Mouse (Mus musculus) testis, adult 2 months (tissue): ENCODE results near the gene Cyp3a13. TPM values are rescaled to one million over a fixed set of nuclear protein-coding genes. Genes with fewer than 3 reads are reported as not detected.
"Not testable (repeated sequence)": the region's sequence is repeated elsewhere in the genome, so short reads cannot be mapped to it uniquely, and the experiment has no call there.

Source experiments
- H3K27ac ChIP-seq: fragments of 200-500 bp; 2 replicates; pipeline ENCODE4 v1.5.1; 2012; ENCODE audit warnings: low read depth, low read length; ENCODE audit not compliant: control insufficient read depth, insufficient read depth
- H3K27me3 ChIP-seq: fragments of 200-500 bp; 2 replicates; pipeline ENCODE4 v1.6.1; 2012; ENCODE audit warnings: mild to moderate bottlenecking, low read length, moderate library complexity; ENCODE audit not compliant: control insufficient read depth, insufficient read depth
- H3K36me3 ChIP-seq: fragments of 200-500 bp; 2 replicates; pipeline ENCODE4 v1.6.1; 2012; ENCODE audit warnings: mild to moderate bottlenecking, low read length; ENCODE audit not compliant: control insufficient read depth, insufficient read depth
- H3K4me1 ChIP-seq: fragments of 200-500 bp; 2 replicates; pipeline ENCODE4 v1.6.1; 2012; ENCODE audit warnings: low read length; ENCODE audit not compliant: control insufficient read depth, insufficient read depth
- H3K4me3 ChIP-seq: fragments of 200-500 bp; 2 replicates; pipeline ENCODE4 v1.5.1; 2012; ENCODE audit warnings: low read depth, mild to moderate bottlenecking, low read length, moderate library complexity, mixed read lengths; ENCODE audit not compliant: control insufficient read depth
- polyA plus RNA-seq: library from polyadenylated mRNA; depleted of rRNA; stranded (reverse); fragments of >200 nt; gene quantifications from 2 replicates; pipeline ENCODE4 v1.2.3, GENCODE M21; 2012; rRNA removed

The Cyp3a13 gene
- polyA plus RNA-seq, 1 experiment, result not detected

DNA sequence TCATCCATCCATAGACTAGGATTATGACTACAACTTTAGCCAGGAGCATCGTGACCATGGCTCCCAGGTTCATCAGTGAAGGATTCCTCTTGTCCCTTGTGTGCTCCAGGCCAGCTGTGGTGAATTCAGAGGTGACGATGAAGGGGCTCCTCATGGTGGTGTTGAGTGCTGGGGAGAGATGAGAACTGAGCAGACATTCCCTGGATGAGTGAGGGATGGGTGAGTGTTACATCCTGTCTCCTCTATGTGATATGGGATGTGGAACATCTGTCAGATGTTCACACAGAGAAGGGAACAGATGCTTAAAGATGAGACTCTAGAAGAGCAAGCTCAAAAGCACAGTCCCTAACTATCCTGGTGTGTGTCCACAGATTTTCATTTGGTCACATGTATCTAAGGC, 52.8 kb downstream of the Cyp3a13 start:
- not testable (repeated sequence) for H3K27ac ChIP-seq, H3K4me3 ChIP-seq, H3K36me3 ChIP-seq, H3K4me1 ChIP-seq, H3K27me3 ChIP-seq

DNA sequence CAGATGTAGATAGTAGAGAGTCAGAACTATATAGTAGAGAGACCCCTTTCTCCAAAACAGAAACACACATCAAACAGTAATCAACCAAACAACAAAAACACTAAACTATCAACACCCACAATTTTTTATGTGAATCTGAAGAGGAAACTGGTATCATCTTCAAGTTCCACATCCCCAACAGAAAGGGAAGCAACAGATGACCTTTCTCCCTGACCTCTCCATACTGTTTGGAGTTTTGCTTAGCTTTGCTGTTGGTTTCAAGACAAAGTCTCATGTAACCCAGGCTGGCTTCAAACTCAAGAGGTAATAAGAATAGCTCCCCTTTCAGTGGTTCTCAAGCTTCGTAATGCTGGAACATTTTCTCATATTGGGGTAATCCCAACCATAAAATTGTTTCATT, 57.4 kb downstream of the Cyp3a13 start:
- not testable (repeated sequence) for H3K4me1 ChIP-seq, H3K27ac ChIP-seq, H3K4me3 ChIP-seq, H3K27me3 ChIP-seq, H3K36me3 ChIP-seq

DNA sequence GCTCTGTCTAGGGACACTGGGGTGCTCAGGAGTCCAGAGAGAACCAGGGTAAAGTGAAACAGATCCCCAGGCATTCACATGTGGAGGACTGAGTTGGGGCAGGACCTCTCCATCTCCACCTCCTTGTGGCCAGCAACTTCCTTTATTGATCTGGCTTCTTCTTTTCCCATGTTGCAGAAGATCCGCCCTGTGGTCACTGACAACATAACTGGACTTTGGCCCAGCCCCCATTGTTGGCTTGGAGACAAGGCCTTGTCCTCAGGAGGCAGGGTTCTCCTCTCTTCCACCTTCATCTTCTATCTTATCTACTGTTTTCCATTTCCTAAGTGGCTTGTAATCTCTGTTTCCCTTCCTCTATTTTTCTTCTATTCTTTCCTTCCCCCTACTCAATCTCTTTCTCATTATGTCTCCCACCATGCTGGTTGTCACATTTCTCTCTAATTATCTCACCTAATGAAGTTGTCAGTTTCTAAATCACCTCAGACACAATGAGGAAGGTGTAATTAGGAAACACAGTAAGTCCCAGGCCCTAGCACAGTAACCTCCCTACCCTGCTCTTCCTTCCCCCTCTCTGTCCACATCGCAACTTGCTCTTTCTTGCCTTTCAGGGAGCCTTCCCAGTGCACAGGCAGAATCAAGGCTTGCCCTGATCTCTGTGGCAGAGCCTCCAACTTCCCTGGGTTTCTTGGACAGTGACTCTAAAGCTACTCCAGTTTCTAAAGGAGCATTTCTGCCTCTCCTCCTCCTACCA, 63.3 kb downstream of the Cyp3a13 start, which contains the start of gene Pilrb1:
Gene Pilrb1 (minus strand): TSS at position 147 of the 751 bp plus-strand sequence.
- not testable (repeated sequence) for H3K4me1 ChIP-seq, H3K27me3 ChIP-seq, H3K27ac ChIP-seq, H3K36me3 ChIP-seq, H3K4me3 ChIP-seq

DNA sequence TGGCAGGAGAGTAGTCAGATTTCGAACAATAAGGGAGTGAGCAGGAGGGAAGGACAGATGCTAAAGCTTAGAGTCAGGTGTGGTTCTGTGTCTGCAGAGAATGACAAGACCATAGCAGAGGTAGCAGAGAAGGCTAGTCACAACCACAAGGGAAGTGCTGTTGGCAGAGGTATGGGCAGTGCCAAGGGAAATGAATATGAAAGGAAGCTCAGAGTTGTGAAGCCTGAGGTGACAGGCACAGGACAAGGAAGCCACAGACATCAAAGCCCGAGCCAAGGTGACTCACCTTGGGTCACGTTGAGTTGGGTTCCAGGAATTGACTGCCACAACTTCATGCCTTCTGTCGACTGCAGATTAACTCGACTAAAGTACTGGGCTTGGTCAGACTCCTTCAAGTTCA, 64.5 kb downstream of the Cyp3a13 start:
- not testable (repeated sequence) for H3K27me3 ChIP-seq, H3K36me3 ChIP-seq, H3K4me3 ChIP-seq, H3K4me1 ChIP-seq, H3K27ac ChIP-seq

GRCm38 (mm10) chr5:137854907-137855306, 66.5 kb downstream of the Cyp3a13 start:
- not testable (repeated sequence) for H3K36me3 ChIP-seq, H3K4me1 ChIP-seq, H3K4me3 ChIP-seq, H3K27me3 ChIP-seq, H3K27ac ChIP-seq

DNA sequence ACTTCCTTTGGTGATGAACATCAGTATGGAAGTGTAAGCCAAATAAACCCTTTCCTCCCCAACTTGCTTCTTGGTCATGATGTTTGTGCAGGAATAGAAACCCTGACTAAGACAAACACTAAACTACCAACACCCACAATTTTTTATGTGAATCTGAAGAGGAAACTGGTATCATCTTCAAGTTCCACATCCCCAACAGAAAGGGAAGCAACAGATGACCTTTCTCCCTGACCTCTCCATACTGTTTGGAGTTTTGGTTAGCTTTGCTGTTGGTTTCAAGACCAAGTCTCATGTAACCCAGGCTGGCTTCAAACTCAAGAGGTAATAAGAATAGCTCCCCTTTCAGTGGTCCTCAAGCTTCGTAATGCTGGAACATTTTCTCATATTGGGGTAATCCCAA, 71.1 kb downstream of the Cyp3a13 start:
- H3K27ac ChIP-seq, H3K27me3 ChIP-seq, H3K4me3 ChIP-seq, H3K4me1 ChIP-seq, H3K36me3 ChIP-seq: not testable (repeated sequence)

Other genes starting within 250 kb of the Cyp3a13 start
- 12.0 and 12.5 TPM in 2 replicates for gene Agfg2, start 236.9 kb downstream of the Cyp3a13 start, polyA plus RNA-seq
- gene Nyap1, start 180.0 kb downstream of the Cyp3a13 start, polyA plus RNA-seq, result 0.97 and 0.98 TPM in 2 replicates
- gene Tsc22d4, start 175.9 kb downstream of the Cyp3a13 start, polyA plus RNA-seq, result 423 and 435 TPM in 2 replicates
- gene Ppp1r35, start 142.8 kb downstream of the Cyp3a13 start, polyA plus RNA-seq, result 48.3 and 60.4 TPM in 2 replicates
- 103 and 114 TPM in 2 replicates for gene Mepce, start 134.0 kb downstream of the Cyp3a13 start, polyA plus RNA-seq
- 10.9 and 12.3 TPM in 2 replicates for gene Zcwpw1, start 133.8 kb downstream of the Cyp3a13 start, polyA plus RNA-seq
- gene Pilra, start 85.3 kb downstream of the Cyp3a13 start, polyA plus RNA-seq, result 2.5 and 4.4 TPM in 2 replicates
- gene Pilrb1, start 63.5 kb downstream of the Cyp3a13 start, polyA plus RNA-seq, result 0.89 TPM in 1 of 2 replicates, not detected in the other
- not detected in 2 replicates for gene Pilrb2, start 49.8 kb downstream of the Cyp3a13 start, polyA plus RNA-seq
- gene Gjc3, start 41.5 kb upstream of the Cyp3a13 start, polyA plus RNA-seq, result 0.02 TPM in 1 of 2 replicates, not detected in the other
- 0.12 and 0.51 TPM in 2 replicates for gene Azgp1, start 59.9 kb upstream of the Cyp3a13 start, polyA plus RNA-seq
- gene Smok3a, start 99.6 kb upstream of the Cyp3a13 start, polyA plus RNA-seq, result 9.6 and 11.7 TPM in 2 replicates
- gene Smok3b, start 99.8 kb upstream of the Cyp3a13 start, polyA plus RNA-seq, result 13.1 and 13.5 TPM in 2 replicates
- 9.7 and 10.4 TPM in 2 replicates for gene Smok3c, start 131.6 kb upstream of the Cyp3a13 start, polyA plus RNA-seq
- gene Zkscan1, start 163.5 kb upstream of the Cyp3a13 start, polyA plus RNA-seq, result 3.4 and 4.0 TPM in 2 replicates
- gene Zscan21, start 195.3 kb upstream of the Cyp3a13 start, polyA plus RNA-seq, result 51.4 and 58.2 TPM in 2 replicates
- gene Zfp113, start 234.1 kb upstream of the Cyp3a13 start, polyA plus RNA-seq, result 1.8 and 2.2 TPM in 2 replicates
- 148 and 160 TPM in 2 replicates for gene Cops6, start 239.5 kb upstream of the Cyp3a13 start, polyA plus RNA-seq